Mouse (Mus musculus): Measurements from ENCODE around the gene Ppp1r15a. TPM values are rescaled to one million over a fixed set of nuclear protein-coding genes. Genes with fewer than 3 reads are reported as not detected.
"Not testable (repeated sequence)": the region's sequence is repeated elsewhere in the genome, so short reads cannot be mapped to it uniquely, and the experiment has no call there.

Gene Ppp1r15a
- polyA plus RNA-seq, 1 experiment, result 28.2 TPM

GRCm38 (mm10) chr7:45518618-45519017 lies 7.5 kb downstream of the Ppp1r15a start:
- no peak overlapping the region for H3K27ac ChIP-seq (ENCODE audit: insufficient read depth, low read depth, low read length)
- WGBS, result 92% methylated on average over 16 of the region's 16 CpGs
- no peak for TF ChIP-seq POLR2A (IDR thresholded peaks at IDR 0.05; ENCODE audit: low read depth, low read length)
- no peak for TF ChIP-seq CTCF (conservative IDR thresholded peaks at IDR 0.05; ENCODE audit: insufficient read depth, insufficient read length, low read depth, low read length)
- H3K4me3 ChIP-seq (ENCODE audit: insufficient read depth, low read depth, low read length), result no peak overlapping the region
- peaks cover 9% of the 10 kb centered on the region; the same call in 1 of the 2 replicates for H3K4me1 ChIP-seq (ENCODE audit: control insufficient read depth, insufficient read depth, low read length)
- no peak for DNase-seq
- no peaks in the 10 kb centered on the region for H3K27me3 ChIP-seq (replicated peaks; ENCODE audit: control insufficient read depth, insufficient read depth, low read length)
- peaks cover 2% of the 10 kb centered on the region; the same call in 1 of the 2 replicates for H3K36me3 ChIP-seq (ENCODE audit: control insufficient read depth, insufficient read depth, low read length)

- not testable (repeated sequence) for H3K36me3 ChIP-seq (ENCODE audit: control insufficient read depth, insufficient read depth, low read length)
Measured at GRCm38 (mm10) chr7:45516846-45517245, 9.2 kb downstream of the Ppp1r15a start.

GRCm38 (mm10) chr7:45515436-45515835 lies 10.6 kb downstream of the Ppp1r15a start:
- Histone ChIP-seq H3K36me3 (ENCODE audit: control insufficient read depth, insufficient read depth, low read length) (no peaks in the 10 kb centered on the region), H3K4me3 (ENCODE audit: insufficient read depth, low read depth, low read length) (no peak overlapping the region), H3K27me3 (replicated peaks; ENCODE audit: control insufficient read depth, insufficient read depth, low read length) (no peaks in the 10 kb centered on the region), H3K27ac (ENCODE audit: insufficient read depth, low read depth, low read length) (no peak overlapping the region), H3K4me1 (ENCODE audit: control insufficient read depth, insufficient read depth, low read length) (no peaks in the 10 kb centered on the region)
- TF ChIP-seq POLR2A (IDR thresholded peaks at IDR 0.05; ENCODE audit: low read depth, low read length) (no peak), CTCF (conservative IDR thresholded peaks at IDR 0.05; ENCODE audit: insufficient read depth, insufficient read length, low read depth, low read length) (no peak)
- 44% methylated on average over 16 of the region's 16 CpGs for WGBS
- DNase-seq, result no peak

More at GRCm38 (mm10) chr7:45516846-45517245, 9.2 kb downstream of the Ppp1r15a start:
- not testable (repeated sequence) for H3K27ac ChIP-seq (ENCODE audit: insufficient read depth, low read depth, low read length); H3K4me3 ChIP-seq (ENCODE audit: insufficient read depth, low read depth, low read length); H3K4me1 ChIP-seq (ENCODE audit: control insufficient read depth, insufficient read depth, low read length); H3K27me3 ChIP-seq (replicated peaks; ENCODE audit: control insufficient read depth, insufficient read depth, low read length); DNase-seq
- WGBS, result 59% methylated on average over 5 of the region's 5 CpGs

GRCm38 (mm10) chr7:45514411-45514810 lies 11.7 kb downstream of the Ppp1r15a start:
- no peaks in the 10 kb centered on the region for H3K36me3 ChIP-seq (ENCODE audit: control insufficient read depth, insufficient read depth, low read length)
- DNase-seq, result no peak
- WGBS, result 89% methylated on average over 7 of the region's 7 CpGs
- H3K27ac ChIP-seq (ENCODE audit: insufficient read depth, low read depth, low read length), result no peak overlapping the region
- peaks cover 1% of the 10 kb centered on the region for H3K4me1 ChIP-seq (ENCODE audit: control insufficient read depth, insufficient read depth, low read length)
- no peaks in the 10 kb centered on the region for H3K27me3 ChIP-seq (replicated peaks; ENCODE audit: control insufficient read depth, insufficient read depth, low read length)
- TF ChIP-seq POLR2A (IDR thresholded peaks at IDR 0.05; ENCODE audit: low read depth, low read length), result no peak
- no peak for TF ChIP-seq CTCF (conservative IDR thresholded peaks at IDR 0.05; ENCODE audit: insufficient read depth, insufficient read length, low read depth, low read length)
- no peak overlapping the region for H3K4me3 ChIP-seq (ENCODE audit: insufficient read depth, low read depth, low read length)

- H3K27ac ChIP-seq (ENCODE audit: insufficient read depth, low read depth, low read length), result peak within 1 kb of the TSS; percentile 79
- no peak for TF ChIP-seq CTCF (conservative IDR thresholded peaks at IDR 0.05; ENCODE audit: insufficient read depth, insufficient read length, low read depth, low read length)
- peak; percentile 50 for TF ChIP-seq POLR2A (IDR thresholded peaks at IDR 0.05; ENCODE audit: low read depth, low read length)
- H3K4me3 ChIP-seq (ENCODE audit: insufficient read depth, low read depth, low read length), result peak within 1 kb of the TSS; percentile 90
- under 1% methylated on average over 44 of the region's 44 CpGs for WGBS
- no peaks in the 10 kb centered on the region for H3K27me3 ChIP-seq (replicated peaks; ENCODE audit: control insufficient read depth, insufficient read depth, low read length)
- H3K4me1 ChIP-seq (ENCODE audit: control insufficient read depth, insufficient read depth, low read length), result peaks cover 15% of the 10 kb centered on the region
- peak; percentile 97 for DNase-seq
- H3K36me3 ChIP-seq (ENCODE audit: control insufficient read depth, insufficient read depth, low read length), result no peaks in the 10 kb centered on the region
Measured at GRCm38 (mm10) chr7:45509912-45510787, 15.9 kb downstream of the Ppp1r15a start, which contains the start of gene Nucb1. TSS of gene Nucb1 (minus strand) at chr7:45510406.

- peak; percentile 23 for DNase-seq
Measured at GRCm38 (mm10) chr7:45509181-45509882, 16.7 kb downstream of the Ppp1r15a start.

GRCm38 (mm10) chr7:45508561-45508960 lies 17.5 kb downstream of the Ppp1r15a start:
- TF ChIP-seq CTCF (conservative IDR thresholded peaks at IDR 0.05; ENCODE audit: insufficient read depth, insufficient read length, low read depth, low read length), result no peak
- TF ChIP-seq POLR2A (IDR thresholded peaks at IDR 0.05; ENCODE audit: low read depth, low read length), result no peak
- DNase-seq, result no peak
- H3K4me3 ChIP-seq (ENCODE audit: insufficient read depth, low read depth, low read length), result no peak overlapping the region
- no peak overlapping the region for H3K27ac ChIP-seq (ENCODE audit: insufficient read depth, low read depth, low read length)
- H3K27me3 ChIP-seq (replicated peaks; ENCODE audit: control insufficient read depth, insufficient read depth, low read length), result no peaks in the 10 kb centered on the region
- H3K36me3 ChIP-seq (ENCODE audit: control insufficient read depth, insufficient read depth, low read length), result no peaks in the 10 kb centered on the region
- peaks cover 15% of the 10 kb centered on the region for H3K4me1 ChIP-seq (ENCODE audit: control insufficient read depth, insufficient read depth, low read length)
- 71% methylated on average over 6 of the region's 6 CpGs for WGBS

More at GRCm38 (mm10) chr7:45509181-45509882, 16.7 kb downstream of the Ppp1r15a start:
- Histone ChIP-seq H3K27ac (ENCODE audit: insufficient read depth, low read depth, low read length) (peak overlapping the region; percentile 79; the same call in 1 of the 2 replicates), H3K36me3 (ENCODE audit: control insufficient read depth, insufficient read depth, low read length) (no peaks in the 10 kb centered on the region), H3K4me1 (ENCODE audit: control insufficient read depth, insufficient read depth, low read length) (peaks cover 15% of the 10 kb centered on the region), H3K4me3 (ENCODE audit: insufficient read depth, low read depth, low read length) (peak overlapping the region; percentile 90), H3K27me3 (replicated peaks; ENCODE audit: control insufficient read depth, insufficient read depth, low read length) (no peaks in the 10 kb centered on the region)
- no peak for TF ChIP-seq CTCF (conservative IDR thresholded peaks at IDR 0.05; ENCODE audit: insufficient read depth, insufficient read length, low read depth, low read length)
- no peak for TF ChIP-seq POLR2A (IDR thresholded peaks at IDR 0.05; ENCODE audit: low read depth, low read length)
- WGBS, result 13% methylated on average over 19 of the region's 19 CpGs
